Mouse (Mus musculus): ENCODE measurements around the gene Mchr1.
A peak's percentile ranks its signal among the peaks of the same experiment; 100 is the strongest.

The Mchr1 gene

DNA sequence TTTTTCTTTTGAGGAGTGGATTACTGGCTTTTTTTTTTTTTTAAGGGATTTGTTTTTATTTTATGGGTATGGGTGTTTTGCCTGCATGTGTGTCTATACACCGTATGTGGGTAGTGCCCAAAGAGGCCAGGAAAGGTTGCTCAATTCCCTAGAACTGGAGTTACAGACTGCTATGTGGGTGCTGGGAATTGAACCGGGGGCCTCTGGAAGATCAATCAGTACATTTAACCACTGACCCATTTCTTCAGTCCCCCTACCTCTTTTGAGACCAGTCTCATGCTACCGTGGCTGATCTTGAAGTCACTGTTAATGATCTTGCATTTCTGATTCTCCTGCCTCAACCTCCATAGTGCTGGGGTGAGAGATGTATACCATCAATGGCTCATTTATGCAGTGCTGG, 8.0 kb upstream of the Mchr1 start:
- DNase-seq (ENCODE audit: low spot score): no peak

DNA sequence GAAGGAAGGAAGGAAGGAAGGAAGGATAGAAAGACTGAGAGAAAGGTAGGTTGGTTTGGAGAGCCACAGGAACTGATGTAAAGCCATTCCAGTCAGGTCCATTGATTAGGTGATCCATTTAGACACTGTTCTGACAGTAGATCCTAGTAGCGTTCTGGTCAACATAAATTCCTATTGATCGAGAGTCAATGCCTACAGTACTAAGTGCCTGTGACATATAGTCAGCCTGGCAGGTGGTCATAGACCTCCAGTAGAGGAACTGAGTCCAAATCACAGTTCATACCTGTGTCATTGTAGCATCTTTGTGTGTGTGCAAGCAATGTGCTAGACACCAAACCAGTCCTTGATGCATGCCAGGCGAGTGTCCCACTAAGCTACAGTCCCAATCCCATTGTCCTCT, 7.0 kb upstream of the Mchr1 start:
- no peak for DNase-seq (ENCODE audit: low spot score)

DNA sequence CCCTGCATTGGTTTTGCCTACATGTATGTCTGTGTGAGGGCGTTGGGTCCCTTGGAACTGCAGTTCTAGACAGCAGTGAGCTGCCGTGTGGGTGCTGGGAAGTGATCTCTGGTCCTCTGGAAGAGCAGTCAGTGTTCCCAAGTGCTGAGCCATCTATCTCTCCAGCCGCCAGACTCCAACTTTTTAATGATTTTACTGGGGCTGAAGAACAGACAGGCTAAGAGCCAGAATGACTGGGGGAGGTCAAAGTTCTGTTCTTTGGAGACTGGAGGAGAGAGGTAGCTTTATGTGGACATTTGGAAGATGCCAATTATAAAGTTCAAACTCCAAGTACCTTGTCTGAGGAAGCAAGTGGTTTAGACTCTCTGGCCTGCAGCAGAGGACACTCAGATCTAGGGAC, 5.5 kb upstream of the Mchr1 start:
- DNase-seq (ENCODE audit: low spot score): no peak

DNA sequence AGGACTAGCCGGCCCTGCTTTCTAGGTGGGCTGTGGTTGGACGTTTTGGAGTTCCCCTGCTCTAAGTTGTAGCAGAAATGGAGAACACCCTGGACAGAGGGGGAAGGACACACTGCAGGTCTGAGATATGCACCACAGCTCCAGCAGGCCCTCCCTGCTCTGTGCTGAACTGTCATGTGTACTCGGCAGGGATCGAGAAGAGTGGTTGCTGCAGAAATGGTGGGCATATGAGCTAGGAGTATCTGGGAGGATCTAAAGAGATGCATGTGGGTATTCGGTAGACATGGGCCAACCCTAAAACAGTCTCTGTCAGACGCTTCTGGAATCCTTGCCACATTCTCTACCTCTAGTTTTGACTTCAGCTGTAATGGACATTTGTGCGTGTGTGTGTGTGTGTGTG, 4.0 kb upstream of the Mchr1 start:
- no peak for DNase-seq (ENCODE audit: low spot score)

DNA sequence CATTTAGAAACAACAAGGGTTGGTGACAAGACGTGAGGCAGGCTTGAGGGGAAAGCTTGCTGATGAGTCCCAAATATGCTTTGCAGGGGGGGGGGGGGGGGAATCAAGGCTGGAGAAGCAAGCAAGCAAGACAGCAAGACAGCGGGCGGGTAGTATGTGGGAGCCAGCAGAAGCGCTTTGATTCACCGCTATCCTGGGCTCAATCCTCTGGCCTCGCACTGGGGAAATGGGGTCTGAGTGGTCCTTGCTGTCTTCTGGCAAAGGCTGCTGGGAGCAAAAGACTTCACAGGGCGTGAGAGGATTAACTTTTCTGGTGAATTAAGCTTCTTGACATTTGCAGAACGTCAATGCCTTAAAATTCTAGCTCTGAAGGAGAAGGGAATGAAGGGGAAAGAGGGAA, 763 bp downstream of the Mchr1 start:
- DNase-seq (ENCODE audit: low spot score): no peak

DNA sequence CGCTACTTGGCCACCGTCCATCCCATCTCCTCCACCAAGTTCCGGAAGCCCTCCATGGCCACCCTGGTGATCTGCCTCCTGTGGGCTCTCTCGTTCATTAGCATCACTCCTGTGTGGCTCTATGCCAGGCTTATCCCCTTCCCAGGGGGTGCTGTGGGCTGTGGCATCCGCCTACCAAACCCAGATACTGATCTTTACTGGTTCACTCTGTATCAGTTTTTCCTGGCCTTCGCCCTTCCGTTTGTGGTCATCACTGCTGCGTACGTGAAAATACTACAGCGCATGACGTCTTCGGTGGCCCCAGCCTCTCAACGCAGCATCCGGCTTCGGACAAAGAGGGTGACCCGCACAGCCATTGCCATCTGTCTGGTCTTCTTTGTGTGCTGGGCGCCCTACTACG, 2.2 kb downstream of the Mchr1 start:
- DNase-seq (ENCODE audit: low spot score): no peak

DNA sequence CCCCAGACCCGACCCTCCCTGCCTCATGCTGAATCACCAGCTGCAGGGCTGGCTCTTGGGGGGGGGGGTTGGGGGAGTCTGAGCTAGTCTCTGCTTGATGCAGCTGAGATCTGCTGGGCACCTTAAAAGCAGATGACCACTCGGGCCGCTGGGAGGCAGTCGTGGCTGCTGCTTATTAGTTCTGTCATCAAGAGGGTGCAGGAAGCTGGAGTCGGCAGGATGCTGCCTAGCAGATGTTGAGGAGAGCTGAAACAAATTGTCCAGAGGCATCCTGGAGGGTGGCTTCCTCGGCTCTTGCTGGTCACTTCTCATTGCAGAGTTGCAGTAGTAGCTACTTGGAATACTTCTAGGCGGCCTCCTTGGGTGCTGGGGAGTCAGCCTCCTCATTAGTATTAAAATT, 4.0 kb downstream of the Mchr1 start:
- DNase-seq (ENCODE audit: low spot score): no peak

DNA sequence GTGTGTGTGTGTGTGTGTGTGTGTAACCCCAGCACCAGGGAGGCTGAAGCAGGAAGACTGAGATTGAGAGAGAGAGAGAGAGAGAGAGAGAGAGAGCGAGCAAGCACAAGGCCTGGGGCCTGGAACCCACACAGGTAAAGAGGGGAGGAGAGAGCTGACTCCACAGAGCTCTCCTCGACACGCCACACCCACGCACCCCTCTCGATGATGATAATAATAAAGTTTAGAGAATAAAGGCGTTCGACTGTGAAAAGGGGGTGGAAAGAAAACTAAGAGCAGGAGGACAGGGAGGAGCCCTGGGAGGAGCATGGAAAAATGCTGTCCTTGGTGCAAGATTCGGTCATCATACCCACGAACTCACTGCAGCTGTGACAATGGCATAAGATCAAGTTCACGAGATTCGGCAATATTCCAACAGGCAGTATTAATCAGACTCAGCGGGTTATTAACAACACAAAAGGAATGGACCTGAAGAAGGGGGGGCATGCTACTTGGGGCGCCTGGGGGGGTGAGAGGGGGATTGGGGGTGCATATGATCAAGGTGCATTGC, 4.6 kb downstream of the Mchr1 start:
- no peak for DNase-seq (ENCODE audit: low spot score)

DNA sequence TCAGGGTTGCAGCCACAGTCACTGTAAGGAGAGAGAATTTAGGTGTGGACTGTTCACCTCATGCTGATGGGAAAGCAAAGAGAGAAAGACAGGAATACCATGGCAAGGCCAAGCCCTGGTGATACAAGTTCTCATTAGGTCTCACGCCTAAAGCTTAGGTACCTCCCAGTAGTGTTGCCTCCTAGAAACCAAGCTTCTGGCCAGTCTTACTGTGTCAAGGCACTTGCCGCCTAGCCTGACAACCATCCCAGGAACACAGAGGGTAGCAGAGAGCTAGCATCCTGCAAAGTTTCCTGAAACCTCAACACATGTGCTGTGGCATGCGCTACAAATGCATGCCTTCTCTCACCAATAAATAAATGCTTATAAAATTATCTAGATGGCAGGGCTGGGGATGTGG, 11.6 kb downstream of the Mchr1 start:
- DNase-seq (ENCODE audit: low spot score): no peak

DNA sequence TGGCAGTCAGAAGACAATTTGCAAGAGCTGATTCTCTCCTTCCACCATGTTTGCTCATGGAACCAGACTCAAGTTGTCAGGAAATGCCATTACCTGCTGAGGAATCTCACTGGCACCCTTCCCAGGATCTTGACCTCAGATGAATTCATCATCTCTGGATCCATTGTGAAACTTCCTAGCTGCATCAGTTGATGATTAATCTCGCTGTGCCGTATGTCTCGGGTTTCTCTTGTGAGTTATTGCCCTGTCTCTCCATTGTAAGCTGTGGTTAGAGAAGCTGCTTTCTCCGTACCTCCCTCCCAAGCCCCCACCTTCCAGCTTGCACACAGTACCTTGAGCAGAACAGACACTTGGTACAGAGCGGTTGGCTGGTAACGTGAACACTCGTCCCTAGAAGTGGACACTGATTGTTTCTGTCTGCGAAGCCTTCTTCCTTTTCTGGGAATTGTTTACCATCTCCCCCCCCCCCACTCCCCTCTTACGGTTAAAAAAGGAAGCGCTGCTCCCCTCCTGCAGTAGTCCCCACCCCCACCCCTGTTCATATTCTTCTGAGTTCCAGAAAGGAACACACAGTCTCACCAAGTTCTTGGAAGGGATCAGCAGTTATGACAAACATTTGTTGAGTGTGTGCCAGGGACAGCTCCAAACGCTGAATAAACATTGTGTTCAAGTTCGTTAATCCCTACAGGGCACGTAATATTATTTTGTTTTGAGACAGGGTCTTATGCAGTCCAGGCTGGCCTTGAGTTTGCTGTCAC, 12.5 kb downstream of the Mchr1 start:
- DNase-seq (ENCODE audit: low spot score): peak; percentile 36

DNA sequence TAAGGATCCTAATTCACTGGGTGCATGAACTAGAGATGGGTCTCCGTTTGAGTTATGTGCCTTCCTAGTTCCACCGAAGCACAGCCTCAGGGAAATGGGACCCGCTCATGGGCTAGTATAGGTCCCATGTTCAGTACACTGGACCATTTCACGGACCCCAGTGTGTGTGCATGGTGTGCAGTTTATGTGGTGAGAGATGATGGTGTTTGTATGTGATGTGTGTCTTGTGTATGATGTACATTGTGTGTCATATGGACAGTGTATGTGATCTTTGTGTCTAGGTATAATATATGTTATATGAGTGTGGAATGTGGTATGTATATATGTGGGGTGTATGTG, 13.0 kb downstream of the Mchr1 start:
- no peak for DNase-seq (ENCODE audit: low spot score)

DNA sequence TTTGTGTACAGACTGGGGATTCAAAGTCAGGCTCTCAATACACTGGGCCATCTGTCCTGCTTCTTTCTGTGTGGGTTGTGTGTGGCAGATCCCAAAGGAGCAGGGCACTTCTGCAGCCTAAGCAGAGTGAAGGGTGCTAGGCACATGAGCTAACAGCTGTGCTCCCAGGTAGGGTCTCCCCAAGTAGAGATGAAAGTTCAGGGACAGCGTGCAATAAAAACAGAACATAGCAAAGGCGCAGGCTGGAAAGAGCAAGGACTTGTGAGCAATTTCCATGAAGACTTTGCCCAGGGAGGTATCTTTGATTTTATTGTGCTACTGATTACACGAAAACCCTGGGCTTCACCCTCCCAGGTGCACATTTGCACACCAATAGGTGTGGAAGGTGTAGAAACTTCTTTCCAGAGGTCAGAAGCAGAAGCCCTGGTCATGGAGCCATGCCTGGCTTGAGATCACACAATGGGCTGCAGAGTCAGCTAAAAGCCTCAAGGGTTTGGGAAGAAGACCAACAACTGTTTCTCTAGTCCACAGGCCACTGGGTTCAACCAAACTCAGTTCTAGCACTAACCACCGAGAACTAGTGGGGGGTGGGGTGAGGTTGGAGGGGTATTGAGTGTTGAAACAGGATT, 13.8 kb downstream of the Mchr1 start:
- no peak for DNase-seq (ENCODE audit: low spot score)

DNA sequence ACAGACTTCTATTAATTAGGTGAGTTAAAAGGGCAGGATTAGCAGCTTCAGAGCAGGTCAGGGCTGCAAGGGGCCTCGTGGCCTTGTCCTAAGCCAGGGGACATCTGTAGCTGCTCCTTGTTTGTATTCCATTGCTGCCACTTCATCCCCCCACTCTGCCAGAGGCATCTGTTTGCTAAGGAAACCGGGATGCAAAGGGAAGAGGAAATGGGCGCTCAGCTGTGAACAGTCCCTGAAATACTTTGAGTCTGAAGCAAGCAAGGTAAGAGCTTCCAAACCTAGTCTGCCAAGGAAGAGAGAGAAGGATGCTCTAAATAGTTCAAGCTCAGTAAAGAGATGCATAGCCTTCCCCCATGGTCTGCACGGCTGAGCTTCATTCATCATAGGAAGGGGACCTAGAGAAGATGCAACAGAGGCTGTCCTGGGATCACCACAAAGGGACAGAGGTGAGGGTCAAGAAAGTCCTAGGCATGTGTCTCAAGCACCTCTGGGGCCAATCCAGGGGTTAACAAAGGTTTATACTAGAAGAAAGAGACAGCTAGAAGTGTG, 17.4 kb downstream of the Mchr1 start:
- no peak for DNase-seq (ENCODE audit: low spot score)

DNA sequence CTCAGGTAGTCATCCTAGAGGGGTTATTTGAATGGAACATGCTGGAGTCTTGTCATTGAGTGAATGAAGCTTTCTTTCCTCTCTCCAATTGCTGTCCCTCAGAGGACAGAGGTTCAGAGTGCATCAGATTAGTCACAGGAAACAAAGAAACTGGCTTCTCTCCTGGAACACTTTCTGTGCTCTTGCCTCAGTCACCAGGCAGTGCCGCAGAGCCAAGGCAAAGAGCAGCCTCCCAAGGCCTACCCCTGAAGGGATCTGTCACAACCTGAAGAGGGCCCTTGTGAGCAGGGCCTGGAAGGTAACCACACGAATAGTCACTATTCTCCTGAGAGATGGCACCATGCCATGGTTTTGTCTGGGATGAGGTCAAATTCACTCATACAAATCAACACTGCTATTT, 18.3 kb downstream of the Mchr1 start:
- DNase-seq (ENCODE audit: low spot score): no peak

DNA sequence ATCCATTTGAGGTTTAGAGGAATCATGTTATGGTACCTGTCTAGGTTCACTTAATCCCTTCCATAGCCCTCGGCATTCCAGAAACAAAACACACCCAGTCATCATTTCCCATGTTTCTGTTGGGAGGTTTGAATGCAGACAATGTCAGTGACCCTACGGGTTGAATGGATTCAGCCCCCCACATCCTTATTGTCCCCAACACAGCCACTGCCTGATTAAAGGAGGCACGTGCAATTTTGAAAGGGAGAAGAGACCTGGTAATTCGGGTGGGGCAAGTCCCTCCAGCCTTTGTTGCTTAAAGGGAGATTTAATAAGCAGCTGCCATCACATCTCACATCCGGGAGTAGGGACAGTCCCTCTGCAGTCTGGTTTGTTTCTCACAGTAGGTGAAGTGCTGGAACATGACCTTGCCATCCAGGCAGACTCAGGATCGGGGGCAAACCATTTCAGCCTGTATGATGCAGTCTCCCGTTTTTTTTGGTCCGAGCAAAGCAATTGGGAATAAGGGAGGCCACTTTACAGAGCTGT, 18.9 kb downstream of the Mchr1 start:
- DNase-seq (ENCODE audit: low spot score): no peak

DNA sequence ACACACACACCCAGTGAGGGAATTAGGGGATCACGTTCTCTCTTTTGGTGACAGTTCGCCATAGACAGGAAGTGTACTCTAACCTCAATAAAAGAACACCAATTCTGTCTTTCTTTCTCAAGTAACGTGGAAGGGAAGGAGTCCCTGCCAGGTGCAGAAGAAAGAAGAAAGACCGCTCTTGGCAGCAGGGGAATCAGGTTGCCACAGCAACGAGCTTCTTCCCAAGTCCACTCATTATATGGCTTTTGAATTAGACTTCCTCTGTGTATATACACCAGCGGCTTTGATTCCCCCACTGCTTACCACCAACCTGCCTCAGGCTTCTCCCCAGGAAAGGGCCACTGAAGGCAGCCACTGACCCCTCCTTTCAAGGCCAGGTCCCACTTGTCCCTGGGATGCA, 19.8 kb downstream of the Mchr1 start:
- no peak for DNase-seq (ENCODE audit: low spot score)

DNA sequence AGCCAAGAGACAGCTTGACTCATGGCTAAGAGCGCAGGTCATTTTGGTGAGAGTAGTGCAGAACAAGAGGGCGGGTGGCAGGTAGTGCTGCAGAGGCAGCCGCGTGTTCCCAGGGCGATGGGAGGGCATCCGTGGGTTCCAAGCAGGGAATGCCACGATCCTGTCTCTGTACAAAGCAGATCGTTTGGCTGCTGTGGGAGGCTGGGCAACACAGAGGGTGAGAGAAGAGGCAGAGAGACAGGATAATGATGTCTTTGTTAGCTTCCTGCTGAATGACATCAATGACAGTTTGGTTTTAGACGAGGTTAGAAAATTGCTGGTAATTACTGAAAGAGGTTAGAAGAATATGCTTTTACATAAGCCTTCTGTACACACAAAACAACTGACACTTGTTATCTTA, 23.0 kb downstream of the Mchr1 start:
- no peak for DNase-seq (ENCODE audit: low spot score)

DNA sequence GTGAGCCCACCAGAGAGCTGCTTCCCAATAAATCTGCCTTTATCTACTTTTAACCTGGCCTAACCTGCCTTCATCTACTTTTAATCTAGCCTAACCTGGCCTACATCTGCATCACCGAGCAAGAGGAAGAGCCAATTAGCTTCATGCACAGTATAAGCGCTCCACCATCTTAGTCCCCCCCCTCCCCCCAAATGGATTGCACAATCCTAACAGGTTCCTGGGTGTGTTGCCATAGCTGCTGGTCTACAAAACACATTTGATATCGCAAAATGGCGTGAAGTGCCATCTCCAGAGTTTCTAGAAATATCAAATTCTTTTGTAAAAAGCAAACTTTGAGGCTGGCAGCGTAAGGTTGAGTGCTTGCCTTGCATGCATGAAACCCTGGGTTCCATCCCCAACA, 24.0 kb downstream of the Mchr1 start:
- no peak for DNase-seq (ENCODE audit: low spot score)

DNA sequence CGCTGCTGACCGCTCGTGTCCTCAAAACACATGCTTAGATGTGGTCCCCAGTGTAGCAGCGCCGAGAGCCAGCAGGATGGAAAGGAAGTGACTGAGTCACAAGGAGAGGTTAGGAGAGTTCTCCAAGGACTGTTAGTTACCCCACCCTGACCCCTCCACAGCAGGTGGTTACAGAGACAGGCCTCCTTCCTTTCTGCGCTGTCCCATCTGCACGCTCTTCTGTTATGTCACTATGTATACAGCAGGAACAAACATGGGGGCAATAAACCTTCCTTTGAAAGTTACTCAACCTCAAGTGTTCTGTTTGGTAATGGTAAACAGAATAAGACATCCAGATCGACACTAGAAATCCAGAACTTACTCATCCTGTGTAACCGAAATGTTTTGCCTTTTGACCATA, 24.9 kb downstream of the Mchr1 start:
- no peak for DNase-seq (ENCODE audit: low spot score)

DNA sequence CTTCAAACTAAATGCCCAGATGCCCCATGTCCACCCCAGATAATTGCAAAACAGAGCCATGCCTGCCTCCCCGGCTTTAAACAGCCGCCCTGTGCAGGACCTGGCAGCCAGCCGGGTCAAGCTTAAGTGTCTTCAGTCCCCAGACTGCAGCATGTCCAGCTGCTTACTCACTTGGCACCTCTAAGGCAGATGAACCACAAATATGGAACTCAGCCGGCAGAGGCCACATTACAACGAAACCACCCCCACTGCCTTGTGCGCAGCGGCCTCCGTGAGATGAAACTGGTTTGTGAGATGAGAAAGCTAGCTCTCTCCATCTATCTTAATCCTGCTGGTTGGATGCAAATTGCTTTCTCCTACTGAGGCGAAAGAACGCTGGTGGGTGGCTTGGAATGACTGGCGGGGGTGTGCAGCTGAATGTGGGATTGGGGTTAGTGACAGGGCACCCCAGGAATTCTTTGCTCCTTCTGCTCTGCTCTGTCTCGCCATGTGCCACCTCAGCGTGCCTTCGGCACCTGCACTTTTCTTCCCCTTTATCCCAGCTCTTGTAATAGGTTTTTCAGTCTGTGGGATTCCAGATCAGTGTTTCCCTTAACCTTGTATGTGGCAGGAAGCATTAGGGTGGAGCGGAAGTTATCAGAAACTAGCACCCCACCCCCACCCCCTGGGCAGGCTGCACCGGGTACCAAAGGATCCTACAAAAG, 29.2 kb downstream of the Mchr1 start:
- peak; percentile 54 for DNase-seq (ENCODE audit: low spot score)

DNA sequence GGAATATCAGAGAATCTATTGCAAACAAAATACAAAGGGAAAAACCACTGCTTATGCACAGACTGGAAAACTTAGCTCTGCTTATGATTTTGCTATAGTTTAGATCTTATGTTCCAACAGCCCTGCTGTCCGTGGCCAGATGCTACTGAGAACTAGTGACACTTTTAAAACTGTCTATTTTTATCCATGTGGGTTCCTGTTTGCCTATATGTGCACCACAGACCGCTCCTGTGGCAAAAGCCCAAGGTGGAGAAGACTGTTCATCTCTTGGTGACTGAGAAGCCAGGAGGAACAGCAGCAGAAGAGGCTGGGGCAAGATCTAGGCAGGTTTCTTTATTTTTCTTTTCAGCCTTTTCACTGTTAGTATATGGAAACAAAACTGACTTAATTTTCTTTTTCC, 32.1 kb downstream of the Mchr1 start:
- DNase-seq (ENCODE audit: low spot score): no peak

DNA sequence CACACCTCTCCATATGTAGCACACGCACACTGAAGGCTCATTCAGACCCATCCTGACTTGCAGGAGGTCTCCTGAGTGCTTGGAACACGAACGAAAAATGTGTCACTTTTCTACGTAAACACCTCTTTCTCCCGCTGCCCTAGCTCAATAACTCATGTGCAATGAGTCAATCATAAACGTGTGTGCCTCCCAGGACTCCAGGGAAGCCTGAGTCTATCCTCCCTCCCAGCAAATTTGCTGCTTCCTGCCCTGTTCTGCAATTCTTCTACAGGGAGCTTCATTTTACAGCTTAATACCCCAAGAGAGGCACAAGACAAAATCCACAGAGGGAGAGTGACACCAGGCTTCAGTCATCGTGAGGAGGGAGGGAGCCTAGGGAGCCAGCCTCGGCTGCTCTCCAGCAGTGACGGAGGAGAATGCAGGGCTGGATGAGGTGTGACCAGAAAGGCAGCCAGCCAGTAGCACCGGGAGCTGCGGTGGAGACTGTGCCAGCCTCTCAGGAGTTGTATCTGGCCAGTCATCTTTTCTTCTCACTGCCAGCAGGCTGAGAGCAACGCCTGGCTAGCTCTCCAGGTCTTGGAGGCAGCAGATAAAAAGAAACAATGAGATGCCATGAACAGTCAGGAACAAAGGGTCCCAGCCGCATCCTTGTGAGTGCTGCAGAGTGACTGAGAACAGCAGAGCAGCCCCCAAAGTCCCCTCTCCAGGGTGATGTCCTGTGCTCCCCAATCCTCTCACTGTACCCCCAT, 37.2 kb downstream of the Mchr1 start:
- peak; percentile 14 for DNase-seq (ENCODE audit: low spot score)

Data from urinary bladder, postnatal 25 days (tissue).